Mouse (Mus musculus) liver, embryonic 16.5 days (tissue): ENCODE data around the gene Clec16a. TPM values are rescaled to one million over a fixed set of nuclear protein-coding genes. Genes with fewer than 3 reads are reported as not detected.

Experiments used
- ATAC-seq: fragments of 200-750 bp; cut with Nextera tagmentation; 2 replicates; pipeline ENCODE4 v1.8.0; 2017; ENCODE audit warnings: low read depth, mild to moderate bottlenecking, moderate number of reproducible peaks, moderate library complexity
- H3K27ac ChIP-seq: fragments of 300-500 bp; sonication (generic); 2 replicates; pipeline ENCODE4 v1.5.1; 2014; ENCODE audit warnings: mild to moderate bottlenecking, low read length
- H3K27me3 ChIP-seq: fragments of 300-500 bp; sonication (generic); 2 replicates; pipeline ENCODE4 v1.6.1; 2014; ENCODE audit warnings: low read depth, low read length, mixed read lengths; ENCODE audit not compliant: control insufficient read depth, insufficient read depth
- H3K36me3 ChIP-seq: fragments of 300-500 bp; sonication (generic); 2 replicates; pipeline ENCODE4 v1.6.1; 2014; ENCODE audit warnings: mild to moderate bottlenecking; ENCODE audit not compliant: control insufficient read depth, insufficient read depth
- H3K4me1 ChIP-seq: fragments of 300-500 bp; sonication (generic); 2 replicates; pipeline ENCODE4 v1.6.1; 2014; ENCODE audit warnings: low read depth, low read length, mixed read lengths; ENCODE audit not compliant: control insufficient read depth
- H3K4me2 ChIP-seq: fragments of 300-500 bp; sonication (generic); 2 replicates; pipeline ENCODE4 v1.6.1; 2014; ENCODE audit warnings: low read depth, low read length, mixed read lengths
- H3K4me3 ChIP-seq: fragments of 300-500 bp; sonication (generic); 2 replicates; pipeline ENCODE4 v1.5.1; 2014; ENCODE audit warnings: low read depth, mild to moderate bottlenecking, low read length
- H3K9ac ChIP-seq: fragments of 300-500 bp; sonication (generic); 2 replicates; pipeline ENCODE4 v1.6.1; 2014; ENCODE audit warnings: low read depth, low read length
- H3K9me3 ChIP-seq: fragments of 300-500 bp; sonication (generic); replicated peaks from 2 replicates; pipeline ENCODE4 v1.6.1; 2016; ENCODE audit warnings: low read length; ENCODE audit not compliant: control insufficient read depth
- WGBS: fragments of 180-500 bp; shearing (Covaris S2); extraction: QIAGEN DNeasy Blood & Tissue Kit; methylation state at CpG from one replicate; pipeline ENCODE4 v1.1.7; 2014; ENCODE audit not compliant: insufficient replicate concordance; 5-methylcytosine and 5-hydroxymethylcytosine counted together
- polyA plus RNA-seq: library from polyadenylated mRNA; unstranded; fragments of >200 nt; fragmentation: Nextera tagmentation; extraction: Ambion mirVana; gene quantifications from 2 replicates; pipeline ENCODE4 v1.2.1, GENCODE M21; 2015

Clec16a gene
- polyA plus RNA-seq, 1 experiment from 2014 or later, result 11.1 TPM

GRCm38 (mm10) chr16:10567153-10567552, 22.0 kb downstream of the Clec16a start:
- H3K27me3 ChIP-seq, result no peaks in the 10 kb centered on the region
- no peak overlapping the region for H3K27ac ChIP-seq
- H3K4me3 ChIP-seq, result no peak overlapping the region
- H3K36me3 ChIP-seq, result peaks cover 3% of the 10 kb centered on the region
- no peak overlapping the region for H3K9ac ChIP-seq
- ATAC-seq, result no peak
- no peaks in the 10 kb centered on the region for H3K9me3 ChIP-seq
- WGBS, result 84% methylated on average over 4 of the region's 4 CpGs
- no peaks in the 10 kb centered on the region for H3K4me1 ChIP-seq
- no peak overlapping the region for H3K4me2 ChIP-seq

- no peaks in the 10 kb centered on the region for H3K4me1 ChIP-seq
- no peak overlapping the region for H3K9ac ChIP-seq
- H3K36me3 ChIP-seq, result peaks cover 6% of the 10 kb centered on the region
- H3K4me3 ChIP-seq, result no peak overlapping the region
- 49% methylated on average over 5 of the region's 5 CpGs for WGBS
- H3K27me3 ChIP-seq, result no peaks in the 10 kb centered on the region
- ATAC-seq, result no peak
- no peaks in the 10 kb centered on the region for H3K9me3 ChIP-seq
- H3K4me2 ChIP-seq, result no peak overlapping the region
- H3K27ac ChIP-seq, result no peak overlapping the region
Observed at GRCm38 (mm10) chr16:10569809-10570395, 24.8 kb downstream of the Clec16a start.

- no peak overlapping the region for H3K9ac ChIP-seq
- H3K9me3 ChIP-seq, result no peaks in the 10 kb centered on the region
- H3K4me1 ChIP-seq, result no peaks in the 10 kb centered on the region
- H3K4me2 ChIP-seq, result no peak overlapping the region
- H3K4me3 ChIP-seq, result no peak overlapping the region
- ATAC-seq, result no peak
- H3K27me3 ChIP-seq, result no peaks in the 10 kb centered on the region
- WGBS, result 69% methylated on average over 1 of the region's 1 CpGs
- peaks cover 6% of the 10 kb centered on the region for H3K36me3 ChIP-seq
- no peak overlapping the region for H3K27ac ChIP-seq
Observed at GRCm38 (mm10) chr16:10570708-10571107, 25.6 kb downstream of the Clec16a start.

GRCm38 (mm10) chr16:10571820-10572219, 26.7 kb downstream of the Clec16a start:
- Histone ChIP-seq H3K36me3 (peaks cover 6% of the 10 kb centered on the region), H3K9me3 (no peaks in the 10 kb centered on the region), H3K27ac (no peak overlapping the region), H3K4me1 (no peaks in the 10 kb centered on the region), H3K4me2 (no peak overlapping the region), H3K9ac (no peak overlapping the region), H3K27me3 (no peaks in the 10 kb centered on the region), H3K4me3 (no peak overlapping the region)
- ATAC-seq, result no peak
- WGBS, result 52% methylated on average over 2 of the region's 2 CpGs

- peaks cover 6% of the 10 kb centered on the region for H3K36me3 ChIP-seq
- WGBS, result 65% methylated on average over 2 of the region's 2 CpGs
- H3K4me3 ChIP-seq, result no peak overlapping the region
Observed at GRCm38 (mm10) chr16:10574936-10575335, 29.8 kb downstream of the Clec16a start.

GRCm38 (mm10) chr16:10575915-10576314, 30.8 kb downstream of the Clec16a start:
- Histone ChIP-seq H3K4me1 (no peaks in the 10 kb centered on the region), H3K27ac (no peak overlapping the region), H3K9ac (no peak overlapping the region), H3K36me3 (peaks cover 6% of the 10 kb centered on the region), H3K27me3 (no peaks in the 10 kb centered on the region), H3K4me3 (no peak overlapping the region), H3K9me3 (no peaks in the 10 kb centered on the region), H3K4me2 (no peak overlapping the region)
- WGBS, result 67% methylated on average over 4 of the region's 4 CpGs
- ATAC-seq, result 0 out of 2 replicates have a peak, but pooled peaks have one; percentile 21

More at GRCm38 (mm10) chr16:10574936-10575335, 29.8 kb downstream of the Clec16a start:
- H3K9me3 ChIP-seq, result no peaks in the 10 kb centered on the region
- no peak for ATAC-seq
- H3K4me2 ChIP-seq, result no peak overlapping the region
- H3K27ac ChIP-seq, result no peak overlapping the region
- H3K9ac ChIP-seq, result no peak overlapping the region
- no peaks in the 10 kb centered on the region for H3K4me1 ChIP-seq
- H3K27me3 ChIP-seq, result no peaks in the 10 kb centered on the region

- no peak overlapping the region for H3K9ac ChIP-seq
Observed at GRCm38 (mm10) chr16:10577548-10577947, 32.4 kb downstream of the Clec16a start.

GRCm38 (mm10) chr16:10578376-10578775, 33.2 kb downstream of the Clec16a start:
- no peak for ATAC-seq
- Histone ChIP-seq H3K9ac (no peak overlapping the region), H3K4me3 (no peak overlapping the region), H3K4me1 (no peaks in the 10 kb centered on the region), H3K27ac (no peak overlapping the region), H3K9me3 (no peaks in the 10 kb centered on the region), H3K36me3 (peaks cover 11% of the 10 kb centered on the region), H3K4me2 (no peak overlapping the region), H3K27me3 (no peaks in the 10 kb centered on the region)
- WGBS, result 53% methylated on average over 1 of the region's 1 CpGs

More at GRCm38 (mm10) chr16:10577548-10577947, 32.4 kb downstream of the Clec16a start:
- H3K9me3 ChIP-seq, result no peaks in the 10 kb centered on the region
- H3K27ac ChIP-seq, result no peak overlapping the region
- H3K36me3 ChIP-seq, result peaks cover 11% of the 10 kb centered on the region
- no peak for ATAC-seq
- no peaks in the 10 kb centered on the region for H3K4me1 ChIP-seq
- WGBS, result 41% methylated on average over 5 of the region's 5 CpGs
- H3K4me3 ChIP-seq, result no peak overlapping the region
- no peaks in the 10 kb centered on the region for H3K27me3 ChIP-seq
- no peak overlapping the region for H3K4me2 ChIP-seq

GRCm38 (mm10) chr16:10581234-10581898, 36.2 kb downstream of the Clec16a start:
- Histone ChIP-seq H3K9ac (no peak overlapping the region), H3K27ac (no peak overlapping the region), H3K36me3 (peaks cover 4% of the 10 kb centered on the region), H3K9me3 (no peaks in the 10 kb centered on the region), H3K4me1 (no peaks in the 10 kb centered on the region), H3K4me2 (no peak overlapping the region), H3K4me3 (no peak overlapping the region), H3K27me3 (no peaks in the 10 kb centered on the region)
- ATAC-seq, result no peak
- 53% methylated on average over 2 of the region's 2 CpGs for WGBS
